Mouse (Mus musculus): Measurements from ENCODE around the gene Cyp24a1. TPM values are rescaled to one million over a fixed set of nuclear protein-coding genes. Genes with fewer than 3 reads are reported as not detected.

Gene Cyp24a1
- polyA plus RNA-seq, 2 experiments, result 0.03 TPM; not detected in 1

- Histone ChIP-seq H3K36me3 (ENCODE audit: control insufficient read depth, insufficient read depth, low read length) (peaks cover 6% of the 10 kb centered on the region), H3K4me2 (replicated peaks; ENCODE audit: low read depth, low read length, severe bottlenecking) (peak overlapping the region; percentile 60), H3K9ac (ENCODE audit: low read depth, low read length, severe bottlenecking) (peak overlapping the region; percentile 88), H3K4me1 (ENCODE audit: control insufficient read depth, insufficient read depth, low read length) (peaks cover 9% of the 10 kb centered on the region), H3K9me3 (ENCODE audit: control insufficient read depth, low read length) (no peaks in the 10 kb centered on the region), H3K27ac (replicated peaks; ENCODE audit: low read depth, low read length) (peak overlapping the region; percentile 87), H3K27me3 (ENCODE audit: control insufficient read depth, insufficient read depth, low read length) (no peaks in the 10 kb centered on the region), H3K4me3 (replicated peaks; ENCODE audit: low read length) (peak overlapping the region; percentile 96)
- DNase-seq (ENCODE audit: low spot score) (peak; percentile 92), ATAC-seq (ENCODE audit: low FRiP score, low read depth) (peak; percentile 82)
- TF ChIP-seq POLR2A (IDR thresholded peaks at IDR 0.05; ENCODE audit: borderline replicate concordance, extremely low read depth, insufficient read depth, insufficient read length), result 0 out of 2 replicates have a peak, but pooled peaks have one; percentile 10
- under 1% methylated on average over 51 of the region's 69 CpGs for WGBS
These were observed 14.3 kb upstream of the Cyp24a1 start for GRCm38 (mm10) chr2:170511073-170511891.

- H3K4me2 ChIP-seq (replicated peaks; ENCODE audit: low read depth, low read length, severe bottlenecking), result peak overlapping the region; percentile 48
- H3K4me1 ChIP-seq (ENCODE audit: control insufficient read depth, insufficient read depth, low read length), result peaks cover 9% of the 10 kb centered on the region
- no peak for TF ChIP-seq POLR2A (IDR thresholded peaks at IDR 0.05; ENCODE audit: borderline replicate concordance, extremely low read depth, insufficient read depth, insufficient read length)
- H3K36me3 ChIP-seq (ENCODE audit: control insufficient read depth, insufficient read depth, low read length), result no peaks in the 10 kb centered on the region
- WGBS, result 2% methylated on average over 11 of the region's 12 CpGs
- peak overlapping the region; percentile 32; the same call in 1 of the 2 replicates for H3K9ac ChIP-seq (ENCODE audit: low read depth, low read length, severe bottlenecking)
- no peaks in the 10 kb centered on the region for H3K27me3 ChIP-seq (ENCODE audit: control insufficient read depth, insufficient read depth, low read length)
- no peaks in the 10 kb centered on the region for H3K9me3 ChIP-seq (ENCODE audit: control insufficient read depth, low read length)
- ATAC-seq (ENCODE audit: low FRiP score, low read depth), result no peak
- no peak overlapping the region for H3K27ac ChIP-seq (replicated peaks; ENCODE audit: low read depth, low read length)
- peak overlapping the region; percentile 25 for H3K4me3 ChIP-seq (replicated peaks; ENCODE audit: low read length)
- peak; percentile 95 for DNase-seq (ENCODE audit: low spot score)
These were observed 11.9 kb upstream of the Cyp24a1 start for GRCm38 (mm10) chr2:170508821-170509220.

GRCm38 (mm10) chr2:170507734-170508133 is 10.8 kb upstream of the Cyp24a1 start:
- Histone ChIP-seq H3K27me3 (ENCODE audit: control insufficient read depth, insufficient read depth, low read length) (no peaks in the 10 kb centered on the region), H3K36me3 (ENCODE audit: control insufficient read depth, insufficient read depth, low read length) (no peaks in the 10 kb centered on the region), H3K27ac (replicated peaks; ENCODE audit: low read depth, low read length) (no peak overlapping the region), H3K4me3 (replicated peaks; ENCODE audit: low read length) (no peak overlapping the region), H3K4me2 (replicated peaks; ENCODE audit: low read depth, low read length, severe bottlenecking) (no peak overlapping the region), H3K4me1 (ENCODE audit: control insufficient read depth, insufficient read depth, low read length) (peaks cover 9% of the 10 kb centered on the region), H3K9ac (ENCODE audit: low read depth, low read length, severe bottlenecking) (no peak overlapping the region), H3K9me3 (ENCODE audit: control insufficient read depth, low read length) (no peaks in the 10 kb centered on the region)
- WGBS, result 4% methylated on average over 10 of the region's 10 CpGs
- peak; percentile 87 for DNase-seq (ENCODE audit: low spot score)
- TF ChIP-seq POLR2A (IDR thresholded peaks at IDR 0.05; ENCODE audit: borderline replicate concordance, extremely low read depth, insufficient read depth, insufficient read length), result no peak
- peak; percentile 55; the same call in 1 of the 2 replicates for ATAC-seq (ENCODE audit: low FRiP score, low read depth)

GRCm38 (mm10) chr2:170503983-170504382 is 7.0 kb upstream of the Cyp24a1 start:
- no peaks in the 10 kb centered on the region for H3K36me3 ChIP-seq (ENCODE audit: control insufficient read depth, insufficient read depth, low read length)
- H3K9ac ChIP-seq (ENCODE audit: low read depth, low read length, severe bottlenecking), result no peak overlapping the region
- 31% methylated on average over 4 of the region's 4 CpGs for WGBS
- TF ChIP-seq POLR2A (IDR thresholded peaks at IDR 0.05; ENCODE audit: borderline replicate concordance, extremely low read depth, insufficient read depth, insufficient read length), result no peak
- no peak overlapping the region for H3K27ac ChIP-seq (replicated peaks; ENCODE audit: low read depth, low read length)
- H3K9me3 ChIP-seq (ENCODE audit: control insufficient read depth, low read length), result no peaks in the 10 kb centered on the region
- DNase-seq (ENCODE audit: low spot score) (no peak), ATAC-seq (ENCODE audit: low FRiP score, low read depth) (no peak)
- no peak overlapping the region for H3K4me3 ChIP-seq (replicated peaks; ENCODE audit: low read length)
- no peak overlapping the region for H3K4me2 ChIP-seq (replicated peaks; ENCODE audit: low read depth, low read length, severe bottlenecking)
- peaks cover 2% of the 10 kb centered on the region for H3K27me3 ChIP-seq (ENCODE audit: control insufficient read depth, insufficient read depth, low read length)
- H3K4me1 ChIP-seq (ENCODE audit: control insufficient read depth, insufficient read depth, low read length), result no peaks in the 10 kb centered on the region

GRCm38 (mm10) chr2:170503343-170503742 is 6.4 kb upstream of the Cyp24a1 start:
- Histone ChIP-seq H3K36me3 (ENCODE audit: control insufficient read depth, insufficient read depth, low read length) (no peaks in the 10 kb centered on the region), H3K4me1 (ENCODE audit: control insufficient read depth, insufficient read depth, low read length) (no peaks in the 10 kb centered on the region), H3K9me3 (ENCODE audit: control insufficient read depth, low read length) (no peaks in the 10 kb centered on the region), H3K4me3 (replicated peaks; ENCODE audit: low read length) (no peak overlapping the region), H3K27ac (replicated peaks; ENCODE audit: low read depth, low read length) (no peak overlapping the region), H3K27me3 (ENCODE audit: control insufficient read depth, insufficient read depth, low read length) (peaks cover 9% of the 10 kb centered on the region), H3K4me2 (replicated peaks; ENCODE audit: low read depth, low read length, severe bottlenecking) (no peak overlapping the region), H3K9ac (ENCODE audit: low read depth, low read length, severe bottlenecking) (no peak overlapping the region)
- TF ChIP-seq POLR2A (IDR thresholded peaks at IDR 0.05; ENCODE audit: borderline replicate concordance, extremely low read depth, insufficient read depth, insufficient read length), result no peak
- ATAC-seq (ENCODE audit: low FRiP score, low read depth) (no peak), DNase-seq (ENCODE audit: low spot score) (no peak)
- 54% methylated on average over 8 of the region's 8 CpGs for WGBS

Measured in limb, embryonic 14.5 days (tissue).